Mouse (Mus musculus): ENCODE data around the gene Agpat4.
A peak's percentile ranks its signal among the peaks of the same experiment; 100 is the strongest.

Gene Agpat4

DNA sequence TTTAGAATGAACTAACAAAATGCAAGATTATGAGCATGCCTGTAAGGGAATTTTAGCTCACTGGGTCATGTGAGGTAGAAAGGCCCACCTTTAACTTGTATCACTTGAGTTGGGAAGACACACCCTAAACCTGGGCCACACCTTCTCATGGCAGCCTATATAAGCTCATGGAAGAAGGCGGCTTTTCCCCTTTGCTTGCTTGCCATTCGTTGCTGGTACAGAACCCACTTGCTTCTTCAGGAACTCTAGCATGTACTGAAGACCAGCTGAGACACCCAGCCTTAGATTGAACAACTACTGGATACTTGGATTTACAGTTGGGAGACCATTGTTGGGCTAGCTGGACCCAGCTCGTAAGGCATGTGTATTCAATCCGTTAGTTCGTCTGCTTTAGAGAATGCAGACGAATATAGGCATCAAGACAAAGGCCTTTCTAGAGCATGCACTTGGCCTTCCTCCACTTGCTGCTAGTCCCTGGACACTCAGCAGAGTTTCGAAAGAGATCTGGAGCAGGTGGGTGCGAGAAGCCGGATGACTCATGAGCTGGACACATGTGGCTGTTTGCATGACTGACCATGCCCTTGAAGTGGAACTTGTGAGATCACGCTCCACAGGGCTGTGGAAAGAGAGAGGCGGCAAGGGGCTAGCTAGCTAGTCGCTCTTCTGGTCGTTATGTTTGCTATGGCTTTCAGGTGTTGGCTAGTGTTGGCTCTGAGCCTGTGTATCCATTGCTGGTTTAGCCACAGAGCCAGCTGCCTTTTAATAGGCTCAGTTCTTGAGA lies 42.7 kb downstream of the Agpat4 start:
- no peak for DNase-seq (ENCODE audit: low read depth, low spot score)

DNA sequence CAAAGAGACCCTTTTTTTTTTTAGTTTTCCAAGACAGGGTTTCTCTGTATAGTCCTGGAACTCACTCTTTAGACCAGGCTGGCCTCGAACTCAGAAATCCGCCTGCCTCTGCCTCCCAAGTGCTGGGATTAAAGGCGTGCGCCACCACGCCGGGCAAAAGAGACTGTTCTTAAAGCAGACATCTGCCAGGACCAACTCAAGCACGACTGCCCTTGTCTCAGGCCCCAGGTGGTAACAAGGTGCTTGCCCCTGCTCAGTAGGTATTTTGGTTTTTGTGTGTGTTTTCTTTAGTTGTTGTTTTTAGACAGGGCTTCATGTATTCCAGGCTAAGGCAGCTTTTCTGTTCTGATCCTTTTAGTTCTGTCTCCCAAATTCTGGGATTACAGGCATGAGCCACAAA lies 43.4 kb downstream of the Agpat4 start:
- DNase-seq (ENCODE audit: low read depth, low spot score), result no peak

DNA sequence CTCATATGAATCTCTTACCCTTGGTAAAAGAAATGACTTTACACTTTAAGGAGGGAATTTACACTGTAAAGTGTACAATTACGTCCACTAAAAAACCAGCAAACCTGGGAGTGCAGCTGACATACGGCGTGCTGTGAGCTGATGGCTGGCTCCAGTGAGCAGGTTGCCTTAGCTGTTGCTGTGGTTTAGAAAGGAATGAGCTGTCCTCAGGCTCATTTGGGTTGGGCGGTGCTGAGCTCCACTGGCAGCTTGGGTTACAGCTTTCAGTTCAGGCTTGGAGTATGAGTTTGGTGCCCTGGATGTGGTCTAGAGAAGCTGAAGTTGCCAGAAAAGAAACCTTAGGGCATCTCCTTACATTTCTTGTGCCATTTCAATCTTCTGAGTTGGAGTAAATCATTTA lies 44.3 kb downstream of the Agpat4 start:
- DNase-seq (ENCODE audit: low read depth, low spot score), result no peak

DNA sequence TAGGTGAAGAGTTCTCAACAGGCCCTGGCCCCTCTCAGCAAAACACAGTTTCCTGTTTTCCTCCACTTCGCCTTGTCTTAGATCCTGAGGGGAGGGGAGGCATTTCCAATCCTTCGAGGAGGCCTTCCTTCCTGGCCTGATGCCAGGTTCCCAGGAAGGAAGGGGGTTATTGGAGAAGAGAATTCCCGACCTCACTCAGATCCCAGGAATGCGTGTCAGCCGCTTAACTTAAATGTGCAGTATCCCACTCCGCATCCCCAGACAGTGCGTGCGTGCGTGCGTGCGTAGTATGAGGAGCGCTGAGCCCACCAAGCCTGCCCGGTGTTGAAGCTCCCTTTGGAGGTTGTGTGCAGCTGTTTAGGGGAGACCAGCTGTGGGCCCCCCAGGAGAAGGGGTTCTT lies 44.9 kb downstream of the Agpat4 start:
- no peak for DNase-seq (ENCODE audit: low read depth, low spot score)

DNA sequence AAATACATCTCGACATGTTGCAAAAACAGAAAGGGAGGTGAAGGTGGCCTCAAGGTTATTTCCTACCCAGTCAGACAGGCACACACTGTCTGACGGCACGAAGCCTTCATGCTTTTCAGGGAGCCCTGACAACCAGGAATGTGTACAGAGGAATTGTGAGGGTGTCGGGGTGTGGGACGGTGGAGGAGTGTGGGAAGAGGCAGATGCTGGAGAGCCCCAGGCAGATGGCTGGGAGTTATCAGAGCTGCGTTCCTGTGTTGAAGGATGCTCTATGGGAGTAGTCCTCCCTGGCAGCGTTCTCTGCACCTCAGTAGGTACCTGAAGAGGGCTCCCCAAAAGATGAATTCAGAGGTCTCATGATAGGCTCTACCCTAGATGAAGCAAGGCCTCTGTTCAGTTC lies 45.4 kb downstream of the Agpat4 start:
- no peak for DNase-seq (ENCODE audit: low read depth, low spot score)

DNA sequence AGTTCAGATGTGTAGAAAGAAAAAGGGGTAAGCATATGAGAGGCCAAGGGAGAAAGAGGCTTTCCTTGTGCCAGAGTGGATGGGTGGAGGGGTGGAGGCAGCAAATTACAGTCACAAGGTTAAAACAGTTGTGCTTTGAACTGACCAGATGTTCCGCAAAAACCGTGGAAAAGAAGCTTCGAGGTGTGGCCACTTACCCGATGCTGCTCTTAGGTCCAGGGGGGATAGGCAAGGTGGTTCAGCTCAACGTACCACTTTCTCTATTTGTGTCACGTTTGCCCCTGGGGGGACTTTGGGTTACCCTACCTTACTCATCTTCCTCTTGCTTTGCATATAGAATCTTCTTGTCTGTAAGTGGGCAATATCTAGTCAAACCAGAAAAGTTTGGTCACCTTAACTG lies 46.0 kb downstream of the Agpat4 start:
- DNase-seq (ENCODE audit: low read depth, low spot score), result no peak

DNA sequence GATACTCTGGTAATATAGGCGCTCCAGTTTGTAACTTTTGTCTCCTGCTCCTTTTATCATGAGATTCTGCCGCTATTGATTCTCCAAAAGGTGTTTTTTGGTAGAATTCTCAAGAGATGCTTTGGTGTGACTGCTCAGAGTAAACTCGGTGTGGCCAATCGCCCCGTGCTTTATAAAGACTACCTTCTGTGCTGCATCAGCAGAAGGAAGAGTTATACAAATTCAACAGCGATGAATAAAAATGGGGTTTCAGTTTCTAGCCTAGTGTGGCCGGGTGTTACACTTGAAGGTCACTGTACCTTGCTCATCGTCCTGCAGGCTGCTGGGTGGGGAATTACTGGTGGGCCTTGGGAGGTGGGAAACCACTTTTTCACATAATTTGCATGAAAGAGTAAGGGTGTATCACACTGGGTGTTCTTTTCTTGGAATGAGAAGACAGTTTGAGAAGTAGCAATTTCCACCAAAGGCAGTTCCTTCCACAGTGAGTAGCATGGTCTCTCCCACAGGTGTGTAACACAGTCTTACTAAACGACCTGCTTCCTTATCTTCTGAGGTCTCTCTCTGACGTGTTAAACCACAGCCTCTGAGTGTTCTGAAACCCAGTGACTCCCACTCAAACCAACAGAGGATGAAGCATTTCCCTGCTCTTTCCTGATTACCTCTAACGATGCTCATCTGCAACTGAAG lies 46.6 kb downstream of the Agpat4 start:
- DNase-seq (ENCODE audit: low read depth, low spot score), result no peak

DNA sequence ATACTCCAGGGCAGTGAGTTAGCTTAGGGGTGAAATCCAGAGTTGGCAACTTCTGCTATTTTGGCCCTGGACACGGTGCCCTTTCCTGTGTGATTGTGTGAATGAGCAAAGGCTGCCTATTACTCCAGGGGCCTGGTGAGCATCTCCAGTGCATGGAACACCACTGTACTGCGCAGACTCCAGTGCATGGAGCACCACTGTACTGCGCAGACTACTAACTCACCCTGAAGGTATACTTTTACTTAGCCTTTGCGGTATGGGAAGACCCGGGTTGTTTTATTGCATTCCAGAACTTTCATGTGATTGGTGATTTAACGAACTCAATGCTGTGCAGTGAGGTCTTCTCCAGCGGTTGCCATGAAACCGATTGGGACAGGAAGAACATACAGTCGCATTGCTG lies 47.2 kb downstream of the Agpat4 start:
- no peak for DNase-seq (ENCODE audit: low read depth, low spot score)

DNA sequence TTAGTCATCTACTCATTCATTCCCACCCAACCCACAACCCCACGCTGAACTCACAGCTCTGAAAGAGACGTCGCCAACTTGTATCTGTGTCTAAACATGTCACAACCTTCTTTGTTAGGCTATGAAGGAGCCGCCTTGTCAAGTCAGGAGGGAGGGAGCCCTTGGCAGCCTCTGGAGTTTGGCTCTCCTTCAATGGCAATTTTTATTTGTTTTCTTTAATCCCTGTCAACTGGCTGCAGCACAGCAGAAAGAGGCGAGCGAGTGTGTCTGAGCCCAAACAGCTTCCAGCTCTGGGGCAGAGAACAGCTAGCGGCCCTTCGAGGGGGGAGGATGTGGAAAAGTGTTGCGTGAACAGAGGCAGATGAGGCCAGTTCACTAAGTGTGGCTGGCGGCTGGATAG lies 50.0 kb downstream of the Agpat4 start:
- DNase-seq (ENCODE audit: low read depth, low spot score), result peak; percentile 42

DNA sequence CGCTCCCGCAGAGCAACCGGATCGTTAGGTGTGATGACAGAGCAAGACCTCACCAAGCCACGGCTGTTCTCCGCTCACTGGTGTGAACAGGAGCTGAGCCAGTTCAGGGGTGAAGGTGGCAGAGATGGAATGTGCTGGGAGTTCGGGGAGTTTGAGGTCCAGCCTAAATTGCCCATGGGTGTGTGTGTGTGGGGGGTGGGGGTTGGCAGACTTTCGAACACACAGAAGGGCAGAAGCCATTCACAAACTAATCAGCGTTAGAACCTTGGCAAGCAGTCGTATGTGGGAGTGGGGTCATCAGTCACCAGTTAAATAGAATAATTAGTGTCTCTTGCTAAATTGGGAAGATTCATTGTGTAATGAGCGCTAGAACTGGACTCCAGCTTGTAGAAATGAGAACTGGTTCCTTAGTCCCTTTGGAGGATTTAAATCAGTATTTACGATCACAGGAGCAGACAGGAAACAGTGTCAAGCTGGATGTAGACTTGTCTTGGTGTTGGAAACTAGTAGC lies 50.9 kb downstream of the Agpat4 start:
- no peak for DNase-seq (ENCODE audit: low read depth, low spot score)

DNA sequence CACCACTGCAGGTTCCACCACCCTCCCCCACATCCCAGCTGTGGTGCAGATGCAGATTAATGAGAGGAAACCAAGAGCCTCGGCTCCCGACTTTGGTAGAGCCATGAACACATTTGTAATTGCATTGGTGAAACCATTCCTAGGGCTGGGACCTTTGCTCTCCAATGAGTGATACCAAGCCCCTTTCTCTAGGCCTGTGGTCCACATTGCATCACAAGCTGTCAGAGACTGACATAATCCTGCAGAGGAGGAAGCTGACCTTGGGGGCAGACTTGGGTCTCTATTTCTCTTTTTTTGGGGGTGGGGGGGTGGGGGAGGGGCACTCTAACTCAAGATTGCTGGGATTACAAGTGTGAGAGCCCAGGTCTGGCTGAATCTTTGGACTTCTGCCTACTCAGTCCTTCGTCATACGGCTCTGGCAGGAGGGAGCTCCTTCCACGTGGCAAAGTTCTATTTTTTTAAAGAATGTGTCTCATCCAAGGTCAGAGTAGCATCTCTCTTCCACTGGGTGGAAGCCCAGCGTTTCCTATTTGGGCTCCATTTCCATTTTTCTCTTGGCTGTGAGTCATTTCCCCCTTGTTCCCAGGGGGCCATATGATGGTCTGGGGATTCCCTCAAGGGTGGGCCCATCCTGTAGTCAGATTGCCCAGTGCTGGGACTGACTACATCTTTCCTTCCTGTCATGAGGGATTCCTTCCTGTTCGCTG lies 52.4 kb downstream of the Agpat4 start:
- no peak for DNase-seq (ENCODE audit: low read depth, low spot score)

DNA sequence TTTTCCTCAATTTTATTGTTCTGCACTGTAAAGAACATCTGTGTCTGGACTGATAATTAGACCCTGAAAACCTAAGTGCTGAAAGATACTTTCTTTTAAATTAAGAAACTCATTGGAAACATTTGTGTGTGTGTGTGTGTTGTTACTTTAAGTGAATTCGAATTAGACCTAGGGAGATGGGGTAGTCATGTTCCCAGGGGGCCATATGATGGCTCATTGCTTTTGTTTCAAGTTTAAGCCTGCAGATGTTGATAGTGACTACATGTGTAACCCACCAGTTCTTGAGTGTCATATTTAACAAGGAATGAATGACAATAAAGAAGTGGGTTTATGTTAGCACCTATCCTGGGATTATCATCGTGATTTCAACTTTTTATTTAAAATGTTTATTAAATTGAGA lies 53.2 kb downstream of the Agpat4 start:
- no peak for DNase-seq (ENCODE audit: low read depth, low spot score)

DNA sequence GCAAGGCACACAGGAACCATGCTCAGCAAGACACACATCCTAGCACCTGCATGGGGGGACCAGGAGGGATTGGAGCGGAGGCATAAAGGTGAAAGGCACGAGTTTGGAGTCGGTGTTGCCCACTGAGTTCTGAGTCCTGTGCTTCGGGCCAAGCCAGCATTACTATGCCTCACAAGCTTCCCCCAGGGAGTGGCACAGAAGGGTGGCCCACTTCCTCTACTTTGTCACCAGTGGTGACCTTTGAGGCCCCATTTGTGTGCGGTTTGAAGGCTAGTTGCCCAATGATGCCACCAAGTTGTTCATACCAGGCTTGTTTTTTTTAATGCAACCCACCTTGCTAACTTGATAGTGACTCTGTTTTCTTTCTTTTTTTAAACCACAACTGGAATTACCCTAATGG lies 55.7 kb downstream of the Agpat4 start:
- DNase-seq (ENCODE audit: low read depth, low spot score), result no peak

DNA sequence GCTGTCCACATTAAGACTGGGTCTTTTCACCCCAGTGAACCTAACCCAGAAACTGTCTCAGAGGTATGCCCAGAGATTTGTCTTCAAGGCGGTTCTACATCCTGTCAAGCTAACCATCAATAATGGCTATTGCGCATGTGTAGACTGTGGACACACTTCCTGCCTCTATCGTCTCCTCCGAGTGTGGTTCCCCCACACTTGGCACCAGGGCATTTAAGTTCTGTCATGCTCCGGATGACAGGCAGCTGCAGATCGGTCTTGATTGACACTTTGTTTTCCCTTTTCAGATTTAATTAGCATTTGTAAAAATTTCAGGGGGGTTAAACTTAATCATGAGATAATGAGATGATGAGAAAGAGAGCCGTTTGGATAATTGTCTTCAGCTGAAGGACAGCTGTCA lies 56.4 kb downstream of the Agpat4 start:
- no peak for DNase-seq (ENCODE audit: low read depth, low spot score)

DNA sequence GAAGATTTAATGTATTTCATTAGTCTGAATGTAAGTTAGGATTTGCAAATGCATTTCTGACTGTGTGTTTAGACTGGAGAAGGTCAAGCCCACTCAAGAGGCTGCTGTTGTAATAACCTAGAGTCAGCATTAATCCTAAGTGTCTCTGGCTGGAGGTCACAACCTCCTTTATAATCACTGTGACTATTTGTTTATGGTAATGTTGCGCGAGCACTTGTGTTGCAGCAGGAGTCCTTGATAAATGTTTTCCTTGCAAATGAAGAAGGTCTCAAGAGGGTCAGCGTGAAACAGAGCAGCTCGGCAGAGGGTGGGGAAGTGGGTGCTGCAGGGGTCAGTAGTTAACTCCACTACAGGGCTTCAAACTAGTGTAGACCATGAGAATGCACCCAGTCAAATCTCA lies 57.1 kb downstream of the Agpat4 start:
- no peak for DNase-seq (ENCODE audit: low read depth, low spot score)

DNA sequence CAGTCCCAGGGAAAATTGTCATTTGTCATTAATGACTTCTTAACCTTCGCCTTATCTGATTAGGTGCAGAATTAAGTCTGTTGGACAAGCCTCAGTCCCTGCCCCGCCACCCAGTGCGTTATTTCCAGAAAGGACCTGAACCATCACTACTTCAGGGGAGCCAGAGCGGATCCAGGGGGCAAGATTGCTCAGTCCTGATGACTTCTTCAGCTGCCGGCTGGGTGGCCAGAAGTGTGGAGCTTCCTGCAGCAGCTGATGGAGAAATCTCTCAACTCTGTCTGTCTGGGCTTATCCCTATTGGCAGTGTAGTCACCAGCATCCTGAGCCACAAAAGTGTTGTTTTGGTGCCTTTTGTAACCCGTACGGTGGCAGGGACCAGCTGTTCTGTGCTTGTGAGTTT lies 60.8 kb downstream of the Agpat4 start:
- DNase-seq (ENCODE audit: low read depth, low spot score), result no peak

DNA sequence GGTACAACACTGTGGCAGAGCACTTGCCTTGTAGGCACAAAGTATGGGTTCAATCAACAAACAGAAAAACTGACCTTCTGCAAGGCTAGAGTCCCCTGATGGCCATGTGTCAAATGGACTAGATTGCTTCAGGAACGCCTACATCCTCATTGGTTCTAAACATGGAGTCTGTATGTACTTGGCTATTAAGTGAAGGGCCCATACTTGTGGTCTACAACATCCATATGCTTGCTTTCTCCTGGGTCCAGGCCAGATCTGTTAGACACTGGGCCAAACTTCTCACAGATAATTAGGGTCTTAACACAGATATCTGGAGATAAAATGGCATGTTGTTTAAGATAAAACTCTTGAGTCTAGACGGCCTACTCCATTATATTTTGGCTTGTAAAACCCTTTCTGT lies 61.3 kb downstream of the Agpat4 start:
- DNase-seq (ENCODE audit: low read depth, low spot score), result no peak

DNA sequence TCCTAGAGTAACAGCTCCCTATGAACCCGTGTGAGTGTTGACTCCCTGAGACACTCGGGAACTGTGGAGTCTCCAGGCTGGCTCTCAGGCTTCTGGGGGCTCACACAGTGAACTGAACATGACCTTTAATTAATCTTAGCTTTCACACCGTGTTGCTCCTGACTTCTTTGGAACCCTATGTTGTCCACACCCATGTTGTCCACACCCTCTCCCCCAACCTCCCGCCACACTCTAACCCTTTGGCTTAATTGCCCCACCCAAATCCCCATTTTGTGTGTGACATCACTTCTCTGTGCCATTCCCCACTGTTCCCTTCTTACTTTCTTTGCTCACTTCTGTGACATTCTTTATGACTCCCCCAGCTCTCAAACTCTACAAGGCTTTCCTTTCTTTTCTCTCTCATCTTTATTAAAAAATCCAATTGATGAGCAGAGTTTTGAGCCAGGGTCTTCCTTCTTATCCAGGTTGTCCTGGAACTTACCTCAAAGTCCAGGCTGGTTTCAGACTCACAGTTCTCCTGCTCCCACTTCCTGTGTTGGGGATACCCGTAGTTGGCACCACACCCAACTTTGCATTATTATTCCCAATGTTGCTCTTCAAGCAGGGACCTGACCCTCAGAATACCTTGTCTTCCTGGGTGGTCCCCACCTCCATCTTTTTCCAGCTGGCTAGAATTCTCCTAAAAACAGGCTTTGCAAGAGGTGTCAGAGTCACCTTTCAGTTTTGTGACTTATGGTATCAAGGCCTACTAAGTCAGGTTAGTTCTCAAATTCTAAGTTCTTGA lies 64.4 kb downstream of the Agpat4 start:
- no peak for DNase-seq (ENCODE audit: low read depth, low spot score)

DNA sequence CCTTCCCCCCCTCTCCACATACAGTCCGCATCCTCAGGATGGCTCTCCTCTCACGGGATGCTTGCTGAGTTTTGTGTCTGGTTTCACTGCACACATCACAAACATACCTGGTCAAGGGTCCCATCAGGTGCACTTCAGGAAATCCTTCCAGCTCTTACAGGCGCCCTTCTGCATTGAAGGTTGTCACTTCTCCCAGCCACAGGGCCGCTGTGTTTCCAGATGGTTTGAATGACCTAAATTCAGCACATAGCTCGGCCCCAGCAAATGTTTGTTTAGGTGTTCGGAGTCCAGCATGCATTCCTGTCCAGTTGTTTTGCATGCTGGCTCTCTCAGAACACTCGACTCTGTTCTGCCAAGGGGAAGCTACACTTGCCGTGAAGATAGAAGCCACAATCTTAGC lies 65.8 kb downstream of the Agpat4 start:
- DNase-seq (ENCODE audit: low read depth, low spot score), result no peak

DNA sequence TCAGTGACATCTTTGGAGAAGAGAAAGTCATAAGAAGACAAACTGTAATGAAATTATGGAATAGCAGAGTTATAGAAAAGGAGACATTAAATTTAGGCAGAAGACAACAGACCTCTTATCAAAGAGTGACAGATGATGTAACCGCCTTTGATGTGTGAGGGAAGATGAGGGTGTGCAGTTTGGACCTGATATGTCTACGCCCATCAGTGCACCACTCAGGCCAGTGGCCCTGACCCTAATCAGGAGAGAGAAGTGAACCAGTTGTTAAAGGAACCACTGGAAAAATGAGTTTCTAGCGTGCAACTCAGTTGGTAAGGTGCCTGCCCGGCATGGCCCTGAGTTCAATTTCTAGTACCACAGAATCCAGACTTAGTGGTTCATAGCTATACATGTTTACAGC lies 67.4 kb downstream of the Agpat4 start:
- no peak for DNase-seq (ENCODE audit: low read depth, low spot score)

DNA sequence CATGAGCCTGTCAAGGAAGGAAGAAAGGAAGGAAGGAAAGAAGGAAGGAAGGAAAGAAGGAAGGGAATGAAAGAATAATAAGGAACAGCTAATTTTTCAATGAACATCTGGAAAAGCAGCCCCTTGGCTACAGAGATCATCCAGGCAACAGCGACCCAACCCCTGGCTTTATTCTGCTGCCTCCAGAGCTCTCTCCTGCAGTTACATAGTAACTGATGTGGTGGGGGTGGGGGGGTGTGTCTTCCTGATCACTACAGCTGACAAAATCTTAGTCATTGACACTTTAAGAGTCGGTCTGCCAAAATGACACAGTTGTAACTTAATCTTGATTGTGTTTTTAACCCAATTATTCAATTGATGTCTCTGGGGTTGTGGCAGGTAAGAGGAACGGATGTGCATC lies 67.8 kb downstream of the Agpat4 start:
- DNase-seq (ENCODE audit: low read depth, low spot score), result no peak

DNA sequence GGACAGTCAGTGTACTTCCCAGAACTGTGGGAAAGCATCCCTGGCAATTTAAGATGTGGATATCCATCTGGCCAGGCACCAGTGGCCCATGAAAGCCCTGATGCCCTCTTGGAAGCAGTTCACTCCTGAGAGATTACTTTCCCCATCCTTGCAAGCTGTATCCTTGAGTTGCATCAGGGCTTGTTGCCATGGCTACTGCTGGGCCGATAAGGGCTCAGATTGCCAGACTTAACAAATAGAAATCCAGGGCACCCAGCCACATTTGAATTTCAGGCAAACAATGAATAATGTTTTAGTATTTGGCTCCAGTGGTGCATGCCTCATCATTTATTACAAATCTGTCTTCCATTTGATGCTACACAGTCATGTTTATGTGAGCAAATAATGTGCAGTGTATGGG lies 69.3 kb downstream of the Agpat4 start:
- DNase-seq (ENCODE audit: low read depth, low spot score), result no peak

Measured in brain, embryonic 18.5 days (tissue).